Mouse (Mus musculus): Measurements from ENCODE around the gene Lmod1. TPM values are rescaled to one million over a fixed set of nuclear protein-coding genes. Genes with fewer than 3 reads are reported as not detected.

The Lmod1 gene
- polyA plus RNA-seq (2015; fragmentation: Nextera tagmentation; extraction: Ambion mirVana): 4.5 and 4.7 TPM in 2 replicates

- H3K9me3 ChIP-seq: no peaks in the 10 kb centered on the region
- peak; percentile 89 for ATAC-seq (ENCODE audit: borderline replicate concordance, extremely low read depth, low FRiP score, low TSS enrichment)
- H3K4me1 ChIP-seq: peaks cover 5% of the 10 kb centered on the region; the same call in 1 of the 2 replicates
- H3K9ac ChIP-seq: peak within 1 kb of the TSS; percentile 10; the same call in 1 of the 2 replicates
- peak within 1 kb of the TSS; percentile 76 for H3K27ac ChIP-seq
- no peaks in the 10 kb centered on the region for H3K36me3 ChIP-seq
- H3K4me3 ChIP-seq: peak within 1 kb of the TSS; percentile 25
- 0 out of 2 replicates have a peak, but pooled peaks cover 4% of the 10 kb centered on the region for H3K27me3 ChIP-seq
- 9% methylated on average over 8 of the region's 8 CpGs for WGBS
- peak within 1 kb of the TSS; percentile 48 for H3K4me2 ChIP-seq
Observed at GRCm38 (mm10) chr1:135324571-135324970, at the start of gene Lmod1. Lmod1 (plus strand) TSS chr1:135324807.

- 36% methylated on average over 9 of the region's 9 CpGs for WGBS
- Histone ChIP-seq H3K9me3 (no peaks in the 10 kb centered on the region), H3K4me3 (no peak overlapping the region), H3K27ac (no peak overlapping the region), H3K9ac (no peak overlapping the region), H3K27me3 (no peaks in the 10 kb centered on the region), H3K4me1 (peaks cover 22% of the 10 kb centered on the region), H3K4me2 (peak overlapping the region; percentile 14), H3K36me3 (peaks cover 33% of the 10 kb centered on the region)
- ATAC-seq (ENCODE audit: borderline replicate concordance, extremely low read depth, low FRiP score, low TSS enrichment): no peak
Observed at GRCm38 (mm10) chr1:135280646-135281045, 44.0 kb upstream of the Lmod1 start.

GRCm38 (mm10) chr1:135281841-135282240 is 42.8 kb upstream of the Lmod1 start:
- Histone ChIP-seq H3K36me3 (peaks cover 22% of the 10 kb centered on the region), H3K27ac (no peak overlapping the region), H3K9me3 (no peaks in the 10 kb centered on the region), H3K27me3 (no peaks in the 10 kb centered on the region), H3K9ac (no peak overlapping the region), H3K4me2 (peak overlapping the region; percentile 82; the same call in 1 of the 2 replicates), H3K4me1 (peaks cover 22% of the 10 kb centered on the region), H3K4me3 (no peak overlapping the region; the same call in 1 of the 2 replicates)
- ATAC-seq (ENCODE audit: borderline replicate concordance, extremely low read depth, low FRiP score, low TSS enrichment): no peak
- WGBS: 95% methylated on average over 17 of the region's 17 CpGs

- Histone ChIP-seq H3K4me3 (peak overlapping the region; percentile 63), H3K9me3 (no peaks in the 10 kb centered on the region)
Observed at GRCm38 (mm10) chr1:135282536-135283286, 41.9 kb upstream of the Lmod1 start.

GRCm38 (mm10) chr1:135283287-135283825 is 41.3 kb upstream of the Lmod1 start:
- ATAC-seq (ENCODE audit: borderline replicate concordance, extremely low read depth, low FRiP score, low TSS enrichment): peak; percentile 65; the same call in 1 of the 2 replicates
- under 1% methylated on average over 48 of the region's 48 CpGs for WGBS
- H3K9ac ChIP-seq: peak overlapping the region; percentile 73

More at GRCm38 (mm10) chr1:135282536-135283286, 41.9 kb upstream of the Lmod1 start:
- Histone ChIP-seq H3K9ac (peak overlapping the region; percentile 73), H3K4me2 (peak overlapping the region; percentile 82), H3K27me3 (no peaks in the 10 kb centered on the region), H3K36me3 (peaks cover 14% of the 10 kb centered on the region), H3K27ac (peak overlapping the region; percentile 87), H3K4me1 (peaks cover 22% of the 10 kb centered on the region)
- no peak for ATAC-seq (ENCODE audit: borderline replicate concordance, extremely low read depth, low FRiP score, low TSS enrichment)
- WGBS: 25% methylated on average over 13 of the region's 13 CpGs

GRCm38 (mm10) chr1:135283826-135284291 is 40.7 kb upstream of the Lmod1 start, which contains the start of gene Rnpep:
Rnpep (minus strand) TSS chr1:135284084.
- Histone ChIP-seq H3K4me1 (peaks cover 22% of the 10 kb centered on the region), H3K9ac (peak within 1 kb of the TSS; percentile 73), H3K27me3 (no peaks in the 10 kb centered on the region), H3K9me3 (no peaks in the 10 kb centered on the region), H3K4me3 (peak within 1 kb of the TSS; percentile 63), H3K36me3 (0 out of 2 replicates have a peak, but pooled peaks cover 3% of the 10 kb centered on the region), H3K27ac (peak within 1 kb of the TSS; percentile 87), H3K4me2 (peak within 1 kb of the TSS; percentile 82)
- WGBS: under 1% methylated on average over 39 of the region's 39 CpGs
- peak; percentile 90 for ATAC-seq (ENCODE audit: borderline replicate concordance, extremely low read depth, low FRiP score, low TSS enrichment)

More at GRCm38 (mm10) chr1:135283287-135283825, 41.3 kb upstream of the Lmod1 start:
- Histone ChIP-seq H3K27me3 (no peaks in the 10 kb centered on the region), H3K9me3 (no peaks in the 10 kb centered on the region), H3K4me3 (peak overlapping the region; percentile 63), H3K27ac (peak overlapping the region; percentile 87), H3K4me2 (peak overlapping the region; percentile 82), H3K36me3 (peaks cover 7% of the 10 kb centered on the region; the same call in 1 of the 2 replicates), H3K4me1 (peaks cover 22% of the 10 kb centered on the region)

GRCm38 (mm10) chr1:135286311-135286710 is 38.3 kb upstream of the Lmod1 start:
- H3K27ac ChIP-seq: no peak overlapping the region
- H3K4me2 ChIP-seq: no peak overlapping the region
- no peak overlapping the region for H3K4me3 ChIP-seq
- H3K4me1 ChIP-seq: peaks cover 13% of the 10 kb centered on the region
- ATAC-seq (ENCODE audit: borderline replicate concordance, extremely low read depth, low FRiP score, low TSS enrichment): no peak
- no peaks in the 10 kb centered on the region for H3K36me3 ChIP-seq
- H3K9me3 ChIP-seq: no peaks in the 10 kb centered on the region
- H3K27me3 ChIP-seq: no peaks in the 10 kb centered on the region
- H3K9ac ChIP-seq: no peak overlapping the region
- WGBS: 34% methylated on average over 2 of the region's 2 CpGs

- Histone ChIP-seq H3K4me3 (no peak overlapping the region), H3K36me3 (peaks cover 13% of the 10 kb centered on the region; the same call in 1 of the 2 replicates), H3K9ac (no peak overlapping the region), H3K27ac (no peak overlapping the region), H3K4me1 (no peaks in the 10 kb centered on the region), H3K27me3 (no peaks in the 10 kb centered on the region), H3K9me3 (no peaks in the 10 kb centered on the region), H3K4me2 (no peak overlapping the region)
- no peak for ATAC-seq (ENCODE audit: borderline replicate concordance, extremely low read depth, low FRiP score, low TSS enrichment)
- 69% methylated on average over 5 of the region's 5 CpGs for WGBS
Observed at GRCm38 (mm10) chr1:135290908-135291307, 33.7 kb upstream of the Lmod1 start.

- H3K27ac ChIP-seq: no peak overlapping the region
- peaks cover 35% of the 10 kb centered on the region for H3K36me3 ChIP-seq
- WGBS: 71% methylated on average over 6 of the region's 6 CpGs
- no peak overlapping the region for H3K9ac ChIP-seq
- no peak for ATAC-seq (ENCODE audit: borderline replicate concordance, extremely low read depth, low FRiP score, low TSS enrichment)
- no peaks in the 10 kb centered on the region for H3K9me3 ChIP-seq
- H3K4me2 ChIP-seq: no peak overlapping the region
- no peak overlapping the region for H3K4me3 ChIP-seq
- no peaks in the 10 kb centered on the region for H3K27me3 ChIP-seq
- peaks cover 22% of the 10 kb centered on the region for H3K4me1 ChIP-seq
Observed at GRCm38 (mm10) chr1:135311356-135311755, 13.3 kb upstream of the Lmod1 start.

GRCm38 (mm10) chr1:135312201-135312600 is 12.4 kb upstream of the Lmod1 start:
- H3K27ac ChIP-seq: no peak overlapping the region
- no peaks in the 10 kb centered on the region for H3K27me3 ChIP-seq
- H3K4me3 ChIP-seq: peak overlapping the region; percentile 73
- WGBS: 79% methylated on average over 4 of the region's 4 CpGs
- H3K9ac ChIP-seq: peak overlapping the region; percentile 94; the same call in 1 of the 2 replicates
- peak overlapping the region; percentile 83 for H3K4me2 ChIP-seq
- H3K4me1 ChIP-seq: peaks cover 22% of the 10 kb centered on the region
- peaks cover 28% of the 10 kb centered on the region for H3K36me3 ChIP-seq
- no peak for ATAC-seq (ENCODE audit: borderline replicate concordance, extremely low read depth, low FRiP score, low TSS enrichment)
- no peaks in the 10 kb centered on the region for H3K9me3 ChIP-seq

GRCm38 (mm10) chr1:135313284-135314031 is 11.1 kb upstream of the Lmod1 start, which contains the start of gene Timm17a:
Timm17a (minus strand) TSS chr1:135313778.
- Histone ChIP-seq H3K27me3 (no peaks in the 10 kb centered on the region), H3K4me2 (peak within 1 kb of the TSS; percentile 83)
- peak; percentile 99 for ATAC-seq (ENCODE audit: borderline replicate concordance, extremely low read depth, low FRiP score, low TSS enrichment)

More at GRCm38 (mm10) chr1:135313284-135314031, 11.1 kb upstream of the Lmod1 start, which contains the start of gene Timm17a:
- H3K4me1 ChIP-seq: peaks cover 22% of the 10 kb centered on the region
- peaks cover 16% of the 10 kb centered on the region for H3K36me3 ChIP-seq
- under 1% methylated on average over 51 of the region's 51 CpGs for WGBS
- H3K4me3 ChIP-seq: peak within 1 kb of the TSS; percentile 73
- H3K9me3 ChIP-seq: no peaks in the 10 kb centered on the region
- H3K27ac ChIP-seq: peak within 1 kb of the TSS; percentile 80
- peak within 1 kb of the TSS; percentile 94 for H3K9ac ChIP-seq

Measured in lung, embryonic 15.5 days (tissue).